Mouse (Mus musculus) lung, adult 2 months (tissue): ENCODE results near the gene Fam89b.

Experiments used
- CTCF ChIP-seq: fragments of 200-500 bp; IDR thresholded peaks from 2 replicates; pipeline ENCODE4 v1.5.1; 2011; ENCODE audit warnings: mild to moderate bottlenecking, low read length, control low read depth; ENCODE audit not compliant: insufficient read depth
- POLR2A ChIP-seq: fragments of 200-500 bp; IDR thresholded peaks from 2 replicates; pipeline ENCODE4 v1.6.1; 2011; ENCODE audit warnings: low read depth, mild to moderate bottlenecking, control low read depth, low read length, borderline replicate concordance; ENCODE audit errors: extremely low read depth

DNA sequence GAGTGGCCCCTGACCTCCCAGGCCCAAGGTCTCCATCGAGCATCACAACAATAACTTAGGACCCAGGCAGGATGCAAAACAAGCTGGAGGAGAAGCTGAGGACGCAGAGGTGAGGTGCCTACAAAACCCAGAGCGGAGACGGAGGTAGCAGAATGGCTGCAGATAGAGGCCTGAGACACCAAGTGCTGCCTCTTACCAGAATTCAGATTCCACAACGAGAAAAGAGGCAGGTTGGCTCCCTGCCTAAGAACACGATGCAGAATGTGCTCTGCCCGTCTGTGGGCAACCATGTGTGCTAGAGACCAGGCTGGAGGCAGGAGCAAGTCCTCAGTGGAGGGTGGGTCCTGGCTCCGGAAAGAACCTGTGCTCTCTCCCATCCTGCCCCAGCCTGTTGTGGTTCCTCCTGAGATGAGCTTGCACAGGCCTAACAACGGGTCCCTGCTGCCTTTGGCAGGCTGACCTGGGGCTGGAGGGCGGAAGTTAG is 36.5 kb downstream of the Fam89b start:
- TF ChIP-seq CTCF (no peak), POLR2A (no peak)
